Mouse (Mus musculus): ENCODE data around the gene Il13ra2. TPM values are rescaled to one million over a fixed set of nuclear protein-coding genes. Genes with fewer than 3 reads are reported as not detected.
"Not testable (repeated sequence)": the region's sequence is repeated elsewhere in the genome, so short reads cannot be mapped to it uniquely, and the experiment has no call there.

Il13ra2 gene
- polyA plus RNA-seq (2014; fragmentation: Nextera tagmentation; extraction: Ambion mirVana): 0.57 TPM in 1 of 2 replicates, not detected in the other

DNA sequence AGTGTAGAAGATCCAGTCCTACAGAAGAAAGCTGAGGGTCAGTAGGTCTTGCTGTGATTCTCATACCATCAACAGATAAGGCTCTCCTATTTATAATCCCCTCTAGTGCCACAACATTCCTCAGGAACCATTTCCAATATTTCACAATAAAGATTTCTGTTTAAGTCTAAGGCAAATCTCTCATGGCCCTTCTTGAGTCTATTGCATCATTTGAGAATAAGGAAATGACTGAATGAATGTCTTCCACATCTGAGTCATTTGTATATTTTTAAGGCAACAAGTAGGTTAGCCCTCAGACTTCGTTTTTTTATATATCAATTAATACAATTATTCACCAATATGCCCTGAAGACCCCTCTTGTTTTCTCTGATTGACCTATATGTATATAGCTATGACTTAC lies at the start of gene Il13ra2:
Gene Il13ra2, minus strand, starts transcription at position 64 of the 400 bp plus-strand sequence.
- Histone ChIP-seq H3K4me3 (ENCODE audit: low read depth, low read length) (no peak within 1 kb of the TSS), H3K4me1 (ENCODE audit: control insufficient read depth, insufficient read depth, low read length) (no peaks in the 10 kb centered on the region), H3K4me2 (ENCODE audit: low read depth, low read length) (no peak within 1 kb of the TSS), H3K9me3 (ENCODE audit: control insufficient read depth, low read length) (no peaks in the 10 kb centered on the region), H3K36me3 (ENCODE audit: control insufficient read depth, insufficient read depth, low read length) (no peaks in the 10 kb centered on the region), H3K27ac (ENCODE audit: low read depth, low read length) (no peak within 1 kb of the TSS), H3K9ac (replicated peaks; ENCODE audit: low read depth, low read length) (no peak within 1 kb of the TSS), H3K27me3 (ENCODE audit: control insufficient read depth, insufficient read depth, low read length) (no peaks in the 10 kb centered on the region)
- WGBS: 57% methylated on average over 1 of the region's 1 CpGs
- no peak for ATAC-seq (ENCODE audit: low read depth)

DNA sequence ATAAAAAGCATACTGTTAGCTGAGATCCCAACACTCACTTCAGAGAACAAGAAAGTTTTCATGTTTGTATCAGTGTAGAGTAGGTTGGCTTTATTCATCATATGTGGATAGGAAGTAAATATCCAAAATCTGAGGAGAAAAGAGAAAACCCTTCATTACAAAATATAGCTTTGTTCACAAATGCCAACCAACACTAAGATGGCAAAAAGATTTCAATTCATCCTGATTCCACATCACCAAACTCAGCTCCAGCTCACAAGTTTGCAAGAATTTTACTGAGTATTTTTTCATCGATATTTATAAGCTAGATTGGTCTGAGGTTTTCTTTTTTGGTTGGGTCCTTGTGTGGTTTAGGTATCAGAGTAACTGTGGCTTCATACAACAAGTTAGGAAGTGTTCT lies 24.6 kb upstream of the Il13ra2 start, which contains the start of gene Vmn1r239-ps:
Gene Vmn1r239-ps, minus strand, starts transcription at position 101 of the 400 bp plus-strand sequence.
- H3K27me3 ChIP-seq (ENCODE audit: control insufficient read depth, insufficient read depth, low read length); H3K9me3 ChIP-seq (ENCODE audit: control insufficient read depth, low read length); H3K27ac ChIP-seq (ENCODE audit: low read depth, low read length); H3K4me1 ChIP-seq (ENCODE audit: control insufficient read depth, insufficient read depth, low read length); H3K9ac ChIP-seq (replicated peaks; ENCODE audit: low read depth, low read length); H3K4me2 ChIP-seq (ENCODE audit: low read depth, low read length); H3K4me3 ChIP-seq (ENCODE audit: low read depth, low read length); ATAC-seq (ENCODE audit: low read depth); H3K36me3 ChIP-seq (ENCODE audit: control insufficient read depth, insufficient read depth, low read length): not testable (repeated sequence)
- 75% methylated on average over 1 of the region's 1 CpGs for WGBS

DNA sequence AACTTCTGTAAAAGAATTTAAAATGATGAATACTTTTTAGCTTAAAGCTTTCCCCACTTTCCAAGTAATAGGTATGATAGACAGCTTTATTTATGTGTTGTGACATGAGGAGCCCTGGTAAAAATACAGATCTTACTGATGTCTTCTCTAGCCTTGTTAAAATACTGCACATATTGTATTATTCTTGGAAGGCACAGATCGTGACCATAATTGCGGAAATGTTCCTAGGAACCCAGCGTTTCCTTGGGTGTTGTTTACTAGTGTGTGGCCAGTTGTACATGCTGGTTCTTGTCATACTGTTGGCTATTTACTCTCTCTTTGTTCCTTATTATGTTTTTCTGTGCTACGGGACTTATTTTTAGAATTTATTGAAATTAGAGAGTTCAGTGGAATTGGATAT lies 14.4 kb upstream of the Il13ra2 start:
- WGBS: 90% methylated on average over 4 of the region's 4 CpGs
- Histone ChIP-seq H3K9me3 (ENCODE audit: control insufficient read depth, low read length) (no peaks in the 10 kb centered on the region), H3K9ac (replicated peaks; ENCODE audit: low read depth, low read length) (no peak overlapping the region), H3K27me3 (ENCODE audit: control insufficient read depth, insufficient read depth, low read length) (no peaks in the 10 kb centered on the region), H3K4me3 (ENCODE audit: low read depth, low read length) (no peak overlapping the region), H3K27ac (ENCODE audit: low read depth, low read length) (no peak overlapping the region), H3K4me1 (ENCODE audit: control insufficient read depth, insufficient read depth, low read length) (no peaks in the 10 kb centered on the region), H3K36me3 (ENCODE audit: control insufficient read depth, insufficient read depth, low read length) (no peaks in the 10 kb centered on the region), H3K4me2 (ENCODE audit: low read depth, low read length) (no peak overlapping the region)
- ATAC-seq (ENCODE audit: low read depth): no peak

DNA sequence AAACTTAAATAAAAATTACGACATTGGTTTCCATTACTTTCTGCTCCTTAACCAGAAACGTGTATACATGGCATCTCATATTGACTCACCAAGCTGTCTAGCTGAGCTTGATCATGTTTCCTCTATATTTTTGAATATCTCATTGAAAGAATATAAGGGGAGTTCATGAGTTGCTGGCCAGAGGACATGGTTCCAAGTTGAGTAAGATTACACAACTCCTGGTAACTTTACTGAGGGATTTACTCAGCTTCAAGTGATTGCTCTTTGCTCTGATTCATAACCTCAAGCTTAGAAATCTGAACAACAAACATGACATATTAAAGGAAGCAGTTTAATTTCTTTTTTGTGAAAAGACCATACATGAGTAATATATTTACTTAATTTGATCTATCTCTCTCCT lies 6.4 kb upstream of the Il13ra2 start:
- no peak overlapping the region for H3K27ac ChIP-seq (ENCODE audit: low read depth, low read length)
- no peak overlapping the region for H3K4me2 ChIP-seq (ENCODE audit: low read depth, low read length)
- H3K4me3 ChIP-seq (ENCODE audit: low read depth, low read length): no peak overlapping the region
- no peaks in the 10 kb centered on the region for H3K4me1 ChIP-seq (ENCODE audit: control insufficient read depth, insufficient read depth, low read length)
- no peak for ATAC-seq (ENCODE audit: low read depth)
- H3K36me3 ChIP-seq (ENCODE audit: control insufficient read depth, insufficient read depth, low read length): no peaks in the 10 kb centered on the region
- no peak overlapping the region for H3K9ac ChIP-seq (replicated peaks; ENCODE audit: low read depth, low read length)
- WGBS: 88% methylated on average over 2 of the region's 2 CpGs
- no peaks in the 10 kb centered on the region for H3K27me3 ChIP-seq (ENCODE audit: control insufficient read depth, insufficient read depth, low read length)
- H3K9me3 ChIP-seq (ENCODE audit: control insufficient read depth, low read length): no peaks in the 10 kb centered on the region

DNA sequence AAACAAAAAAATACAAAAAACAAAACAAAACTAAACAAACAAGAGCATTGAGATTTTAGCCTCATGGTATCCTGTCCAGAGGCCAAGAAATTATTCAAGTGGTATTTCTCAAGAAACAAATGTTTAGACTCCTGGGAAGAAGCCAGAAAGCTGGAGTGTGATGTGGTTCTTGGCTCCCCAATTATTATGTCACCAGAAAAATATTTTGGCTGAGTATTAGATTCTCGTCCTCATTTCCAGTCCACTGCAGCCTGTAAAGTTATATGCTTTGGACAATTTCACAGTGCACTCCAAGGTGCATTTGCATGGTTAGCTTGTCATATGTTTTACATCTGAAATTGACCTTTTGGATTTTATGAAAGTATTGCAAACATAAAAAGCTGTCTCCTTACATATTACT lies 761 bp upstream of the Il13ra2 start:
- Histone ChIP-seq H3K4me3 (ENCODE audit: low read depth, low read length) (no peak overlapping the region), H3K9me3 (ENCODE audit: control insufficient read depth, low read length) (no peaks in the 10 kb centered on the region), H3K4me1 (ENCODE audit: control insufficient read depth, insufficient read depth, low read length) (no peaks in the 10 kb centered on the region), H3K9ac (replicated peaks; ENCODE audit: low read depth, low read length) (no peak overlapping the region), H3K36me3 (ENCODE audit: control insufficient read depth, insufficient read depth, low read length) (no peaks in the 10 kb centered on the region), H3K27ac (ENCODE audit: low read depth, low read length) (no peak overlapping the region), H3K27me3 (ENCODE audit: control insufficient read depth, insufficient read depth, low read length) (no peaks in the 10 kb centered on the region), H3K4me2 (ENCODE audit: low read depth, low read length) (no peak overlapping the region)
- ATAC-seq (ENCODE audit: low read depth): no peak
- WGBS: 67% methylated on average over 1 of the region's 1 CpGs

DNA sequence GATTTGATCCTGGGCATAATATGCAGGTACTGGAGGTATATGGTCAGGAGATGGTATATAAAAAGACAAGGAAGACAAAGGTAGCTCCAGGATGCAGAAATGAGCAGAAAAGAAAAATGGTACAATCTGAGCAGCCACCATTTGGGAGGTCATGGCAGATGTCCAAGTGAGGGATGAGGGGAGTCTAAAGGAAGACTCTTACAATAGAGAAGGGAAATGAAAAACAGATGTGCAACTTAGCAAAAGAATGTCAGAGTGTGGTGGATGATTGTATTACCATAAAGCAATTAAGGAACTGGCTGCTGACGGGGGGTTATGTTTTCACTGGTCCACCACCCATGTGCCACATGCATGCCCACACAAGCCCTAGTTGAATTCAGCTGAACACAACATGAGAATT lies 35.5 kb downstream of the Il13ra2 start:
- 60% methylated on average over 1 of the region's 1 CpGs for WGBS
- H3K4me2 ChIP-seq (ENCODE audit: low read depth, low read length): no peak overlapping the region
- H3K4me3 ChIP-seq (ENCODE audit: low read depth, low read length): no peak overlapping the region
- no peaks in the 10 kb centered on the region for H3K4me1 ChIP-seq (ENCODE audit: control insufficient read depth, insufficient read depth, low read length)
- H3K9ac ChIP-seq (replicated peaks; ENCODE audit: low read depth, low read length): no peak overlapping the region
- H3K27ac ChIP-seq (ENCODE audit: low read depth, low read length): no peak overlapping the region
- H3K9me3 ChIP-seq (ENCODE audit: control insufficient read depth, low read length): no peaks in the 10 kb centered on the region
- H3K27me3 ChIP-seq (ENCODE audit: control insufficient read depth, insufficient read depth, low read length): no peaks in the 10 kb centered on the region
- no peaks in the 10 kb centered on the region for H3K36me3 ChIP-seq (ENCODE audit: control insufficient read depth, insufficient read depth, low read length)
- ATAC-seq (ENCODE audit: low read depth): no peak

DNA sequence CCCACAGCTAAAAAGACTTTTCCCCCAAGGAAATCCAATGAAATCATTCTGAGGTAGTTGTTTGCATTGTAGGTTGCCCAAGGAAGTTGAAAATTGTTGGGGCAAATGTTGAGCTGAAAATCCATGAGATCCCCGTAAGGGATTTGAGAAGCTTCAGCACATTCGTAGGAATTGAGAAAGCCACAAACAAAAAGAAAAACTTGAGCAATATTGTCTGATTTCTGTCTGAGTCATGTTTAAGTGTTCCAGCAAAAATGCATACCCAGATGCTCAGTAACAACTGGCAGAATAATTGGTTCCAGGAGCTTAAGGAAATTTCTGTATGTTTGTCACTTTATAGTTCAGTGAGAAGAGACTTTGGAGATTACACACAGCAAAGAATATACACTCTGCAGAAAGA lies 79.8 kb downstream of the Il13ra2 start:
- H3K36me3 ChIP-seq (ENCODE audit: control insufficient read depth, insufficient read depth, low read length): no peaks in the 10 kb centered on the region
- H3K4me2 ChIP-seq (ENCODE audit: low read depth, low read length): no peak overlapping the region
- H3K9me3 ChIP-seq (ENCODE audit: control insufficient read depth, low read length): no peaks in the 10 kb centered on the region
- H3K4me1 ChIP-seq (ENCODE audit: control insufficient read depth, insufficient read depth, low read length): no peaks in the 10 kb centered on the region
- H3K27me3 ChIP-seq (ENCODE audit: control insufficient read depth, insufficient read depth, low read length): no peaks in the 10 kb centered on the region
- no peak overlapping the region for H3K9ac ChIP-seq (replicated peaks; ENCODE audit: low read depth, low read length)
- 93% methylated on average over 2 of the region's 2 CpGs for WGBS
- H3K27ac ChIP-seq (ENCODE audit: low read depth, low read length): no peak overlapping the region
- no peak for ATAC-seq (ENCODE audit: low read depth)
- H3K4me3 ChIP-seq (ENCODE audit: low read depth, low read length): no peak overlapping the region

Other genes with a start within 250 kb of the Il13ra2 start
- not detected in 2 replicates for gene Vmn1r239-ps, start 24.5 kb upstream of the Il13ra2 start, polyA plus RNA-seq (2014; fragmentation: Nextera tagmentation; extraction: Ambion mirVana)
- gene Lrch2, start 124.9 kb upstream of the Il13ra2 start, polyA plus RNA-seq (2014; fragmentation: Nextera tagmentation; extraction: Ambion mirVana): 19.1 and 20.8 TPM in 2 replicates